Mouse (Mus musculus): ENCODE measurements around the gene Inf2. TPM values are rescaled to one million over a fixed set of nuclear protein-coding genes. Genes with fewer than 3 reads are reported as not detected.

Inf2 gene
- total RNA-seq, 2 experiments from 2014 or later: 11.9 to 17.2 TPM

- peak; percentile 44 to 76 for DNase-seq
Measured at GRCm38 (mm10) chr12:112595626-112596025, 7.0 kb downstream of the Inf2 start.

- DNase-seq: no peak
Measured at GRCm38 (mm10) chr12:112596454-112596853, 7.9 kb downstream of the Inf2 start.

GRCm38 (mm10) chr12:112596891-112597500 is 8.4 kb downstream of the Inf2 start:
- no peak for DNase-seq

- peak in 1 of 2 experiments; percentile 42 for DNase-seq
Measured at GRCm38 (mm10) chr12:112597618-112598017, 9.0 kb downstream of the Inf2 start.

- no peak for DNase-seq
Measured at GRCm38 (mm10) chr12:112599198-112599597, 10.6 kb downstream of the Inf2 start.

- DNase-seq: no peak
Measured at GRCm38 (mm10) chr12:112599942-112600611, 11.5 kb downstream of the Inf2 start.

- no peak for DNase-seq
Measured at GRCm38 (mm10) chr12:112604022-112604421, 15.4 kb downstream of the Inf2 start.

GRCm38 (mm10) chr12:112604709-112605649 is 16.4 kb downstream of the Inf2 start:
- peak in 1 of 2 experiments; percentile 3 for DNase-seq

GRCm38 (mm10) chr12:112605766-112606165 is 17.2 kb downstream of the Inf2 start:
- DNase-seq: peak; percentile 72 to 82

- no peak for DNase-seq
Measured at GRCm38 (mm10) chr12:112606998-112607397, 18.4 kb downstream of the Inf2 start.

GRCm38 (mm10) chr12:112609031-112609430 is 20.4 kb downstream of the Inf2 start:
- no peak for DNase-seq

- no peak for DNase-seq
Measured at GRCm38 (mm10) chr12:112616668-112617067, 28.1 kb downstream of the Inf2 start.

GRCm38 (mm10) chr12:112617184-112617583 is 28.6 kb downstream of the Inf2 start:
- peak; percentile 31 to 60 for DNase-seq

- DNase-seq: peak; percentile 80 to 83
Measured at GRCm38 (mm10) chr12:112617898-112618380, 29.4 kb downstream of the Inf2 start.

- DNase-seq: peak; percentile 77 to 80
Measured at GRCm38 (mm10) chr12:112618981-112619685, 30.5 kb downstream of the Inf2 start.

GRCm38 (mm10) chr12:112619686-112620353 is 31.2 kb downstream of the Inf2 start, which contains the start of gene Adssl1:
Gene Adssl1 (plus strand): TSS chr12:112620045.
- DNase-seq: peak; percentile 75 to 82

GRCm38 (mm10) chr12:112620354-112621061 is 31.9 kb downstream of the Inf2 start:
- DNase-seq: no peak

- DNase-seq: no peak
Measured at GRCm38 (mm10) chr12:112621900-112622299, 33.3 kb downstream of the Inf2 start.

- DNase-seq: peak; percentile 60 to 85
Measured at GRCm38 (mm10) chr12:112623742-112624141, 35.2 kb downstream of the Inf2 start.

- DNase-seq: peak in 1 of 2 experiments; percentile 22
Measured at GRCm38 (mm10) chr12:112625700-112626099, 37.1 kb downstream of the Inf2 start.

Data from heart, adult 18-20 months (tissue).